Mouse (Mus musculus) embryonic fibroblast, embryonic 13.5 days (primary cell): ENCODE data around the gene Lmna.

ENCODE experiments used
- CTCF ChIP-seq: IDR thresholded peaks from 2 replicates; pipeline ENCODE4 v1.5.1; 2011; ENCODE audit warnings: mild to moderate bottlenecking, control low read depth, low read length, moderate library complexity, borderline replicate concordance; ENCODE audit not compliant: insufficient read depth
- POLR2A ChIP-seq: IDR thresholded peaks from 2 replicates; pipeline ENCODE4 v1.6.1; 2011; ENCODE audit warnings: low read depth, mild to moderate bottlenecking, control low read depth, low read length, moderate library complexity

DNA sequence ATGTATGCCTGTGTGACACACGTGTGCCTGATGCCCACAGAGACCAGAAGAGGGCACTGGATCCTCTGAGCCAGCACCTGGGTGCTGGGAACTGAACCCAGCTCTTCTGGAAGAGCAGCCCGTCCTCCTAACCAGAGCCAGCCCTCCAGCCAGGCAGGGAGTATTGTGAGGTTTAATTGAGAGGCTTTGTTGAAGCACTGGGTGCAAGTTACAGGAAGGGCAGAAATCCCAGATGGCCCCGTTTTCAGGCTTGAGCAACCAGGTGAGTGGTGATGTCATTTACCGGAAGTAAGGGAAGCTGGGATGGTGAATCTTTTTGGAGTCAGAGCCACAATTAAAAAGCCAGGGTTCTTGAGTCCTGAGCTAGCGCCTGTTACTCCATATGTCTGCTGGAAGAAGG lies 15.3 kb upstream of the Lmna start:
- TF ChIP-seq CTCF = no peak
- TF ChIP-seq POLR2A = no peak
